Mouse (Mus musculus) bone marrow, adult 2 months (tissue): ENCODE data around the gene Slc22a15. TPM values are rescaled to one million over a fixed set of nuclear protein-coding genes. Genes with fewer than 3 reads are reported as not detected.

Experiments
- H3K27ac ChIP-seq: fragments of 200-500 bp; 2 replicates; pipeline ENCODE4 v1.5.1; 2012; ENCODE audit warnings: low read depth, mild to moderate bottlenecking, control low read depth, inconsistent platforms, low read length; ENCODE audit not compliant: control insufficient read depth, poor library complexity, insufficient read depth
- H3K4me1 ChIP-seq: fragments of 200-500 bp; 2 replicates; pipeline ENCODE4 v1.6.1; 2011; ENCODE audit warnings: low read length; ENCODE audit not compliant: control insufficient read depth, insufficient read depth
- H3K4me3 ChIP-seq: fragments of 200-500 bp; replicated peaks from 2 replicates; pipeline ENCODE3; 2011; ENCODE audit warnings: mild to moderate bottlenecking, low read depth, low read length, control low read depth; ENCODE audit not compliant: control insufficient read depth
- CTCF ChIP-seq: fragments of 200-500 bp; IDR thresholded peaks from 2 replicates; pipeline ENCODE4 v1.5.1; 2011; ENCODE audit warnings: low read length, control low read depth; ENCODE audit not compliant: control insufficient read depth, insufficient read depth
- POLR2A ChIP-seq: fragments of 200-500 bp; IDR thresholded peaks from 2 replicates; pipeline ENCODE4 v1.6.1; 2011; ENCODE audit warnings: low read depth, mild to moderate bottlenecking, control low read depth, low read length, borderline replicate concordance; ENCODE audit not compliant: control insufficient read depth
- whole genome bisulfite sequencing: fragments of 180-500 bp; shearing (Covaris S2); methylation state at CpG from one replicate; pipeline ENCODE4 v1.1.7; 2018; 5-methylcytosine and 5-hydroxymethylcytosine counted together
- polyA plus RNA-seq: library from polyadenylated mRNA; stranded (reverse); fragments of >200 nt; gene quantifications from 2 replicates; pipeline ENCODE4 v1.2.4, GENCODE M21; 2011; ENCODE audit warnings: low replicate concordance; ENCODE audit not compliant: missing spikeins, insufficient read depth, insufficient read length

Gene Slc22a15
- polyA plus RNA-seq, 1 experiment: 19.1 TPM

GRCm38 (mm10) chr3:101873061-101873675 is 51.1 kb downstream of the Slc22a15 start:
- whole genome bisulfite sequencing: 87% methylated on average over 7 of the region's 7 CpGs
- Histone ChIP-seq H3K4me1 (no peaks in the 10 kb centered on the region), H3K27ac (no peak overlapping the region), H3K4me3 (no peak overlapping the region)
- no peak for TF ChIP-seq POLR2A
- no peak for TF ChIP-seq CTCF

GRCm38 (mm10) chr3:101871951-101872350 is 52.3 kb downstream of the Slc22a15 start:
- H3K27ac ChIP-seq: no peak overlapping the region
- no peaks in the 10 kb centered on the region for H3K4me1 ChIP-seq
- no peak for TF ChIP-seq CTCF
- TF ChIP-seq POLR2A: no peak
- H3K4me3 ChIP-seq: no peak overlapping the region
- WGBS: 88% methylated on average over 9 of the region's 9 CpGs

GRCm38 (mm10) chr3:101867001-101867421 is 57.2 kb downstream of the Slc22a15 start:
- no peak overlapping the region for H3K27ac ChIP-seq
- H3K4me3 ChIP-seq: no peak overlapping the region
- H3K4me1 ChIP-seq: no peaks in the 10 kb centered on the region
- WGBS: 80% methylated on average over 4 of the region's 4 CpGs
- TF ChIP-seq POLR2A (no peak), CTCF (no peak)

- H3K4me3 ChIP-seq: no peak overlapping the region
- no peak for TF ChIP-seq POLR2A
- no peak for TF ChIP-seq CTCF
- 73% methylated on average over 3 of the region's 3 CpGs for WGBS
- H3K4me1 ChIP-seq: no peaks in the 10 kb centered on the region
- H3K27ac ChIP-seq: no peak overlapping the region
Measured at GRCm38 (mm10) chr3:101861856-101862255, 62.4 kb downstream of the Slc22a15 start.

DNA sequence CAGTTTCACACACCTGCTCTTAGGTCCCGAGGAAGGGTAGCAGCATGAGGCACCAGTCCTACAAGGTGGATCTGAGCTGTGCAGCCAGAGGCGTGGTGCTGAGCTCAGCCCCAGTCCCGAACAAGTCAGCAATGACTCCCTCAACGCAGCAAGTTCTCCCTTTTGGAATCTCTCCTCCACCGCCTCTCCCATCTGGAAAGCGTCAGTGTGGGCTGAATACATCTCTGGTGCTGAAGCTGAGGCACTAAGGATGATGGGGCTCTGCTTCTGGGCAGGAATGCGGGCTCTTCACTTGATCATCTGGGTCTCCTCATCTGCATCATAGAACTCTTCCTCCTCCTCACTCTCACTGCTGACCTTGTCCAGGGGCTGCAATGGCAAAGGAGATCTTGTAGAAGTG is 64.1 kb downstream of the Slc22a15 start:
- H3K4me1 ChIP-seq: no peaks in the 10 kb centered on the region
- no peak overlapping the region for H3K4me3 ChIP-seq
- no peak for TF ChIP-seq CTCF
- TF ChIP-seq POLR2A: no peak
- no peak overlapping the region for H3K27ac ChIP-seq
- WGBS: 89% methylated on average over 7 of the region's 7 CpGs

- 85% methylated on average over 7 of the region's 7 CpGs for WGBS
- Histone ChIP-seq H3K4me1 (no peaks in the 10 kb centered on the region), H3K27ac (no peak overlapping the region), H3K4me3 (no peak overlapping the region)
- no peak for TF ChIP-seq CTCF
- no peak for TF ChIP-seq POLR2A
Measured at GRCm38 (mm10) chr3:101859740-101860139, 64.5 kb downstream of the Slc22a15 start.

GRCm38 (mm10) chr3:101854075-101854474 is 70.2 kb downstream of the Slc22a15 start:
- Histone ChIP-seq H3K4me3 (no peak overlapping the region), H3K4me1 (no peaks in the 10 kb centered on the region), H3K27ac (no peak overlapping the region)
- no peak for TF ChIP-seq POLR2A
- TF ChIP-seq CTCF: no peak
- 71% methylated on average over 1 of the region's 1 CpGs for WGBS

- no peak overlapping the region for H3K4me3 ChIP-seq
- no peak overlapping the region for H3K27ac ChIP-seq
- no peaks in the 10 kb centered on the region for H3K4me1 ChIP-seq
- no peak for TF ChIP-seq CTCF
- no peak for TF ChIP-seq POLR2A
- WGBS: 67% methylated on average over 6 of the region's 6 CpGs
Measured at GRCm38 (mm10) chr3:101851363-101851762, 72.9 kb downstream of the Slc22a15 start.

GRCm38 (mm10) chr3:101848816-101849215 is 75.4 kb downstream of the Slc22a15 start, which contains the start of gene Mab21l3:
TSS of gene Mab21l3 (minus strand) at chr3:101848959.
- 64% methylated on average over 5 of the region's 5 CpGs for WGBS
- Histone ChIP-seq H3K27ac (no peak within 1 kb of the TSS), H3K4me1 (no peaks in the 10 kb centered on the region), H3K4me3 (no peak within 1 kb of the TSS)
- no peak for TF ChIP-seq CTCF
- no peak for TF ChIP-seq POLR2A
